Mouse (Mus musculus) left cerebral cortex, adult 18-20 months (tissue): ENCODE measurements around the gene Prkcb. TPM values are rescaled to one million over a fixed set of nuclear protein-coding genes. Genes with fewer than 3 reads are reported as not detected.

ENCODE experiments used
- DNase-seq, 2 experiments: peaks; one replicate each; pipeline ENCODE4 v3.0.0; 2021 to 2022; ENCODE audit warnings: low spot score in 2 of 2, mixed read lengths in 1 of 2
- total RNA-seq, 2 experiments: library from RNA; stranded (reverse); gene quantifications; 2 replicates each; pipeline ENCODE4 v1.2.3; 2021

The Prkcb gene
- total RNA-seq, 2 experiments from 2014 or later: 871 to 890 TPM

DNA sequence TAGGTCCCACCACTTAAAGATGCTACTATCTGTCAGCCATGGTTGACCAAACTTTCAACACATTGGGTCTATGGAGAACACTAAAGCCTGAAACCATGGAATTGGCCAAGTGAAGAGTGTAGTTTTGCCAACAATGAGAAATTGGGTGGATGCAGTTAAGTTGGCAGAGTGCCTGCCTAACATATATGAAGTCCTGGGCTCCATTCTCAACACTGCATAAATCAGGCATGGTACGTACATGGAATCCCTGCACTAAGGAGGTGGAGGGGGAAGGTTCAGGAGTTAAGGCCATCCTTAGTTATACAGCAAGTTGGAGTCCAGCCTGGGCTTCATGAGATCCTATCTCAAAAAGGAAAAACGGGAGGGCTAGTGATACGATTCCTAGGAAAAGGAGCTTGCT, 364.0 kb downstream of the Prkcb start:
- DNase-seq: no peak

DNA sequence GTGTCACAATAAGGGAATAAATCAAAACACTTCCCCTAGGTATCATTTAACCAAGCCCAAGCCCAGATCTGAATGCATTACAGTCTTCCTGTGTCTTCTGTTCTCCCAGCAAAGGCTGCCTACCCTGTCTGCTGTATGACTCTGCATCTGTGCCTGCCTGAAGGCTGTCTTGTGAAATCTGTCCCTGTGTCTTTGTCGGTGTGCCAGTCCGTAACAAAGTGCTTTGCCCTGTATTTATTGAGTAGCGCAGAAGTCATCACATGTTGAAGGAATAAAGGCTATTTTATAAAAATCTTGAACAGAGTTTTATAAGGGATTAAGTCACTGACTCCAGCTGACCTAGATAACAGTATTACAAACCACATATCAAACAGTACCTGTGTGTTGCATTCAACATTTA, 368.1 kb downstream of the Prkcb start:
- DNase-seq: no peak

DNA sequence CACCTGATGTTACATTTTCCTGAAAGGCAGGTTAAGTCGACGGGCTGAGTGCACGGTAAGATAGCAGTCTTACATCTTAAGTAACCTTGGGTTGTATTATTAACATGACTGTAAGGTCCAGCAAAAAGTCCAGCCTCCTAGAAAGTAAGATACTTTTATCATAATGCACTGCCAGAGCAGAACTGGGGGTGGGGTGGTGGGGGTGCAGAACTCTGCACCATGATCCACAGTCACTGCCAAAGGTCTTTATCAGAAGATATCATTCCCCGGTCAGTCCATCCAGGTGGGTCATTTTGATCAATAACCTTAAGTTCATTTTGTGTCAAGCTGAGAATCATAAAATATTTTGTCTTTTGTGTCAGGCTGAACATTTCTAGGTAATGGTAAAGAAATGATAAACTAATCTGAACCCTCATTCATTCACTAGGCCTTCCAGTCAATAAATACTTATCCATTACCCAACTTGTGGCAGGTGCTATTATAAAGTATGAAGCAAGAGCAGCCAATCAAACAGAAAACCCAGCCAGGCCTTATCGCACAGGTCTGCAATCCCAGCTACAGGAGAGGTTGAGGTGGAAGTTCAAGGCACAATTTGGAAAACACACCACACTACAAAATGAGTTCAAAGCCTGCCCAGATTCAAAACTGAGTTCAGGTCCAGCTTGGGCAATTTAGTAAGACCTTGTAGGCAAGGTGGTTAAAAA, 369.0 kb downstream of the Prkcb start:
- DNase-seq: no peak

DNA sequence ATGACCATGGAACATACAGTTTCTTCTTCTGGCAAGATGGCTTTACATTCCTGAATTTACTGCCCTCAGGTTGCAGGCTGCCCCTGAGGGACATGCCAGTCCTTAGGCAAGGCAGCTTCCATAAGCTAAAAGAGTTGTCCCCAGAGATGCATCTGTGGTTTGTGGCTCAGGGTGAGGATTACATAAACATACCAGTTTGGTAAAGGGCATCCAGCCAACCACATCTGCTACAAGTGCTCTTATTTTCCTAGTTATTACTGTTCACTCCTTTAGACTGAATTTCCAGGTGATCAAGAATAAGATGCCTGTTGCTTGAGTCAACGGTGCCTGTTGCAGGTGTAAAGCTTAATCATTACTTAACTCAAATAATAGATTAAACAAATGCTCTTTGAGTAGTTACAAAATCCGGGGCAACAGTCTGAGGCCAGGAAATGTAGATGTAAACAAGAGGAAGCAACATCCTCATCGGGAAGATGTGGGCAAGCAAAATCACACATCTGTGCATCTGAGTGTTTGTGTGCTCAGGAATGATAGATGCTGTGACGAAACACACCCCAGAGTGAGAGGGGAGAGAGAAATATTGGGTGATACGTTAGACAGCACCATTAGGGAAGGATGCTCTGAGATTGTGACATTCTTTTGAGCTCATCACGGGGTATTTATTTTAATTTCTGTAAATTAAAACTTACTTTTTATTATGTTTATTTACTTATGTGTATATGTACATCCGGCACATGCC, 376.9 kb downstream of the Prkcb start:
- DNase-seq: no peak

DNA sequence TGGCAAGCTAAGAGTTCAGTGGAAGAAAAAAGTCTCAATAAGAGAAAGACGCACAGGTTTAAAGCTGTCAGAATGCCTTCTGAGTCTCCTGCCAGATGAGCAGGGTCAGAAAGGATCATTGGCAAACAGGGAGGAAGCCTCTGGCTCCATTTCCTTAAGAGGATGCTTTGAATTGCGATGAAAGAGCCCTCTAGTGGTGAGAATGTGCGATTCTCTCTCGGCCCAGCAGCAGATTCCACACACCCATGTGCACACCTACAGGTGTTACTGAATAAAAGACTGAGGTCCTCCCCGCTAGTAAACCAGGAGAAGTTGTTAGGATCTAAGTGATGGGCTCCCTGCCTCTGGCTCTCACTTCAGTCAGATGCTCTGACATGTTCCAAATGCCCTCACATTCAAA, 379.4 kb downstream of the Prkcb start:
- DNase-seq: peak in 1 of 2 experiments; percentile 50

DNA sequence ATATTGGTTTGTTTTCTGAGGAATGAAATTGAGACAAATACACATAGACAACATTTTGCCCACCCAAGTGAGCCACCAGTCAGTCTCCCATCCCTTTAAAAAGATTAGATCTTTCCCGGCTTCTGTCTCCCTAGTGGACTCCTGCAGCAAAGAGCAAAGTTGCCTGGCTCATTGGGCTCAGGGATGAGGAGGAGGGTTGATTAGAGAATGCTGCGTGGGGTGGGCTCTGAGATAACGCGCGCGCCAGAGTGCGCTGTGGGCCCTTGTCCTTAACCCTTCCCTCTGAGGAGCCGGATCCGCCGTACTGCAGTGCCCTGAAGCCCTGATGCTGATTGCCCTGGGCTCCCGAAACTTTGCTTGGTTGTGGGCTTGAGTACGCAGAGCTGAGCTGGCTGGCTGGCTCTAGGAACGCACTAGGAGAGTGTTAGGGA, 381.9 kb downstream of the Prkcb start, which contains the start of gene Cacng3:
Gene Cacng3 (plus strand): TSS at position 51 of the 431 bp plus-strand sequence.
- no peak for DNase-seq

DNA sequence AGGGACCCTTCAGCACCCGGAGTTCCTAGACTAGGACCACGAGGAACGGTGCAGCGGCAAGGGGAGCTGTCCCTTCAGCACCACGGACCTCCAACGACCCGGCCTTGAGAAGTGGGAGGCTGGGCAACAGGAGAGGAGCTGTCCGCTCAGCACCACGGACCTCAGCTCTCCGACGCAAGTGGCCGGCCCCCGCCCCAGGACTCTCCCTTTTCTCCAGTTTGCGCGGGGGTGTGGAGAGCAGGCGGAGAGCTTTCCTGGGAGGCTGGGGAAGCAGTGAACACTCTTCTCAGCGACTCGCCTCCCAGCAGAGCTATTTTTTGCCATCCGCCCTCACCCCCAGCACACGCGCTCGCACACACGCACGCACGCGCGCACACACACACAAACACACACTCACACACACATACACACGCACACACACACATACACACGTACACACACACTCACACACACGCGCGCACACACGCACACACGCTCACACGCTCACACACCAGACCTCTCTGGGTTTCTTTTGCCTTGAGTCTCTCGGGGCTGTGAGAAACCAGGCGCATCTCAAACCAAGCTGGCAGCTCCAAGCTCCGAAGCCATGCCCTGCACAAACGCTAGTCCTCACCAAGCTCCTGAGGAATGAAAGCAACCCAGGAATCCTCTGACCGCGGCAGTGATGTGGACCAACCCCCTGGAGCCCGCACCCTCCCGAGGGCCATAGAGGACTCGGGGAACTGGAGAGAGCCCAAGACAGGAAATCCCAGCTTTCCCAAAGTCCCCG, 382.5 kb downstream of the Prkcb start:
- peak; percentile 81 to 89 for DNase-seq

DNA sequence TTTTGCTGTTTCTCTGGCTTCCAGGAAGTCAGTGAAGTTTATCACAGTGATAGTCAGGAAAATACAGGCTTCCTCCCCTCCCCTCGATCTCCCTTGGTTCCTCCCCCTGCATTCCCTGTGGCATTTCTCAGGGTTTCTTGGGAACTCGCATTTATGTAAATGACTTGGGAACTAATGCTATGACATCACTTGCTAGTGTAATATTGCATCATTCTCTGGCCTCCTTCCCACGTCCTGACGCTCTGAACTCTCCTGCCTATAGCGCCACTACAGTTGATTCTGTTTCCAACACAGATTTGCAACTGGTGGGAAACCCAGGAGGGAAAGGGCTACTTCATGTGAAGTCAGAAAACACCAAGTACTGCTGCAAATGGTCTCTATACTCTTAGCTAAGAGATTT, 384.4 kb downstream of the Prkcb start:
- peak; percentile 48 to 56 for DNase-seq

DNA sequence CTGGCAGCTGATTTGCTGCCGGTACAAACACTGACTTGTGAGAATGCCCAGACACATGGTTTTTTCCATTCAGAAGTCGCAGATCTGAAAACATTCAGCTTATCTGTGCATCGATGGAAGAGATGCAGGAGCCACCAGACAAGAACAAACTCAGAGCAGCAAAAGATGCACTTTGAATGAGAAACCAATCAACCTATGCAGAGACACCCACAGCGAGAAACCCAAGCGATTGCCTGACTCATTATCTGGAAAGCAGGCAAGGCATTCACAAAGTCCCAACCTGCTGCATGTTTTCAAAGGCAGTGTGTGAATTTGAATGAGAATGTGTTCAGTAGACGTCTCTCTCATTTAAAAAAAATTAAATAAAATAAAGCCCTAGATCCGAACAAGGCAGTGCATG, 386.7 kb downstream of the Prkcb start:
- DNase-seq: peak in 1 of 2 experiments; percentile 32

Other genes starting within 250 kb of the Prkcb start
- 10 to 100 TPM; 56.5 to 66.8 TPM for gene Ubfd1, start 221.6 kb upstream of the Prkcb start, total RNA-seq
- 1 to 10 TPM; 8.2 to 9.3 TPM for gene Ears2, start 221.5 kb upstream of the Prkcb start, total RNA-seq
- gene Ndufab1, start 186.9 kb upstream of the Prkcb start, total RNA-seq: 100 to 1,000 TPM; 290 to 310 TPM
- gene Palb2, start 155.8 kb upstream of the Prkcb start, total RNA-seq: 1 to 10 TPM; 1.1 to 1.7 TPM
- 10 to 100 TPM; 89.5 to 95.1 TPM for gene Dctn5, start 155.7 kb upstream of the Prkcb start, total RNA-seq
- gene Plk1, start 129.3 kb upstream of the Prkcb start, total RNA-seq: 1 to 10 TPM; 1.0 to 1.4 TPM
- under 1 TPM; 0.40 to 0.67 TPM for gene Ern2, start 102.5 kb upstream of the Prkcb start, total RNA-seq
- gene Chp2, start 69.3 kb upstream of the Prkcb start, total RNA-seq: 1 to 10 TPM; 4.3 to 4.6 TPM